Mouse (Mus musculus): Measurements from ENCODE around the gene Allc. TPM values are rescaled to one million over a fixed set of nuclear protein-coding genes. Genes with fewer than 3 reads are reported as not detected.

The Allc gene
- total and polyA plus RNA-seq, 3 experiments, result not detected

- no peak for TF ChIP-seq CHD2 (IDR thresholded peaks at IDR 0.05; ENCODE audit: low read length)
Measured at GRCm38 (mm10) chr12:28548887-28549286, 33.4 kb downstream of the Allc start (continued).

- no peak overlapping the region for H3K4me3 ChIP-seq (replicated peaks in 1 of 3; ENCODE audit: low read depth in 2 of 3, low read length in 2 of 3, poor library complexity in 1 of 3)
- H3K36me3 ChIP-seq (replicated peaks in 1 of 2; ENCODE audit: control insufficient read depth in 1 of 2, insufficient read depth in 1 of 2, low read length in 1 of 2), result no peaks in the 10 kb centered on the region
- no peaks in the 10 kb centered on the region for H3K27me3 ChIP-seq (replicated peaks)
- TF ChIP-seq SIN3A (IDR thresholded peaks at IDR 0.05; ENCODE audit: low read length) (no peak), JUND (conservative IDR thresholded peaks at IDR 0.05; ENCODE audit: low read depth, low read length) (no peak), MEF2A (IDR thresholded peaks at IDR 0.05; ENCODE audit: borderline replicate concordance, low read depth, low read length) (no peak), NELFE (IDR thresholded peaks at IDR 0.05; ENCODE audit: low read depth, low read length) (no peak), KAT2A (IDR thresholded peaks at IDR 0.05; ENCODE audit: insufficient replicate concordance, low read length) (no peak), ZNF384 (IDR thresholded peaks at IDR 0.05; ENCODE audit: low read depth, low read length) (no peak), ETS1 (conservative IDR thresholded peaks at IDR 0.05; ENCODE audit: low read depth, low read length) (no peak), HCFC1 (IDR thresholded peaks at IDR 0.05; ENCODE audit: low read depth, low read length) (no peak), ELF1 (IDR thresholded peaks at IDR 0.05; ENCODE audit: low read depth, low read length) (no peak), ZKSCAN1 (IDR thresholded peaks at IDR 0.05; ENCODE audit: borderline replicate concordance, low read depth, low read length) (no peak), MAX (IDR thresholded peaks at IDR 0.05; ENCODE audit: low read length) (no peak), POLR2A (IDR thresholded peaks at IDR 0.05; ENCODE audit: low read depth, low read length) (no peak), USF2 (conservative IDR thresholded peaks at IDR 0.05; ENCODE audit: low read depth, low read length) (no peak), EP300 (IDR thresholded peaks at IDR 0.05; ENCODE audit: low read length) (no peak), MYC (IDR thresholded peaks at IDR 0.05; ENCODE audit: low read depth, low read length) (no peak)
- in situ Hi-C loops (cut with MboI; ENCODE audit: low pct_ligation_motif_present, low pct_unique_long_range_greater_than_20kb, low sequenced_read_pairs) (no loop called here), dilution Hi-C loops (cut with MboI; ENCODE audit: extremely low pct_ligation_motif_present, extremely low pct_unique_long_range_greater_than_20kb, low sequenced_read_pairs) (no loop called here)
- H3K4me1 ChIP-seq (ENCODE audit: control insufficient read depth in 1 of 2, insufficient read depth in 2 of 2), result no peaks in the 10 kb centered on the region
- DNase-seq (ENCODE audit: extremely low read depth), result no peak
- no peaks in the 10 kb centered on the region for H3K79me2 ChIP-seq (replicated peaks; ENCODE audit: control insufficient read depth, extremely low read depth, insufficient read depth, poor library complexity, severe bottlenecking)
- H3K9ac ChIP-seq (ENCODE audit: insufficient read depth, low read depth), result no peak overlapping the region
- no peak overlapping the region for H3K27ac ChIP-seq (ENCODE audit: insufficient read depth, low read depth)
- H3K4me2 ChIP-seq (ENCODE audit: insufficient read depth, low read depth, poor library complexity, severe bottlenecking), result no peak overlapping the region
- H3K9me3 ChIP-seq (replicated peaks; ENCODE audit: low read length), result peaks cover 3% of the 10 kb centered on the region
Measured at GRCm38 (mm10) chr12:28514264-28514775, 68.0 kb downstream of the Allc start.

GRCm38 (mm10) chr12:28509699-28510280 lies 72.5 kb downstream of the Allc start:
- Histone ChIP-seq H3K27ac (ENCODE audit: insufficient read depth, low read depth) (no peak overlapping the region), H3K9me3 (replicated peaks; ENCODE audit: low read length) (peaks cover 3% of the 10 kb centered on the region), H3K79me2 (replicated peaks; ENCODE audit: control insufficient read depth, extremely low read depth, insufficient read depth, poor library complexity, severe bottlenecking) (no peaks in the 10 kb centered on the region), H3K27me3 (replicated peaks) (no peaks in the 10 kb centered on the region), H3K4me3 (replicated peaks in 1 of 3; ENCODE audit: low read depth in 2 of 3, low read length in 2 of 3, poor library complexity in 1 of 3) (no peak overlapping the region), H3K4me1 (ENCODE audit: control insufficient read depth in 1 of 2, insufficient read depth in 2 of 2) (no peaks in the 10 kb centered on the region), H3K36me3 (replicated peaks in 1 of 2; ENCODE audit: control insufficient read depth in 1 of 2, insufficient read depth in 1 of 2, low read length in 1 of 2) (no peaks in the 10 kb centered on the region), H3K9ac (ENCODE audit: insufficient read depth, low read depth) (no peak overlapping the region), H3K4me2 (ENCODE audit: insufficient read depth, low read depth, poor library complexity, severe bottlenecking) (no peak overlapping the region)
- in situ Hi-C loops (cut with MboI; ENCODE audit: low pct_ligation_motif_present, low pct_unique_long_range_greater_than_20kb, low sequenced_read_pairs) (no loop called here), dilution Hi-C loops (cut with MboI; ENCODE audit: extremely low pct_ligation_motif_present, extremely low pct_unique_long_range_greater_than_20kb, low sequenced_read_pairs) (no loop called here)
- no peak for DNase-seq (ENCODE audit: extremely low read depth)
- no peak for TF ChIP-seq ZC3H11A (IDR thresholded peaks at IDR 0.05; ENCODE audit: low read depth, low read length)
- TF ChIP-seq BHLHE40 (IDR thresholded peaks at IDR 0.05; ENCODE audit: low read depth, low read length), result no peak
- no peak for TF ChIP-seq TCF12 (IDR thresholded peaks at IDR 0.05; ENCODE audit: low read depth, low read length)
- TF ChIP-seq POLR2A (IDR thresholded peaks at IDR 0.05; ENCODE audit: low read depth, low read length), result no peak
- no peak for TF ChIP-seq JUN (IDR thresholded peaks at IDR 0.05; ENCODE audit: insufficient read depth, low read depth, low read length)
- no peak for TF ChIP-seq NELFE (IDR thresholded peaks at IDR 0.05; ENCODE audit: low read depth, low read length)
- no peak for TF ChIP-seq HCFC1 (IDR thresholded peaks at IDR 0.05; ENCODE audit: low read depth, low read length)
- TF ChIP-seq UBTF (IDR thresholded peaks at IDR 0.05; ENCODE audit: low read depth, low read length), result no peak

Measured in CH12.LX (cell line).